Mouse (Mus musculus) embryonic facial prominence, embryonic 14.5 days (tissue): ENCODE measurements around the gene Eaf2. TPM values are rescaled to one million over a fixed set of nuclear protein-coding genes. Genes with fewer than 3 reads are reported as not detected.
A peak's percentile ranks its signal among the peaks of the same experiment; 100 is the strongest.

Experiments
- ATAC-seq: fragments of 200-750 bp; cut with Nextera tagmentation; 2 replicates; pipeline ENCODE4 v1.8.0; 2017; ENCODE audit warnings: low read depth, moderate number of reproducible peaks, moderate TSS enrichment
- DNase-seq: peaks from one replicate; pipeline ENCODE4 v3.0.0-alpha.2; 2015; ENCODE audit warnings: low spot score
- H3K27ac ChIP-seq: fragments of 300-500 bp; sonication (generic); replicated peaks from 2 replicates; pipeline ENCODE4 v1.5.1; 2014; ENCODE audit warnings: low read depth, mild to moderate bottlenecking, low read length, moderate library complexity
- H3K27me3 ChIP-seq: fragments of 300-500 bp; sonication (generic); replicated peaks from 2 replicates; pipeline ENCODE4 v1.6.1; 2014; ENCODE audit warnings: low read length; ENCODE audit not compliant: control insufficient read depth, insufficient read depth
- H3K36me3 ChIP-seq: fragments of 300-500 bp; sonication (generic); 2 replicates; pipeline ENCODE4 v1.6.1; 2014; ENCODE audit warnings: low read length, mixed read lengths; ENCODE audit not compliant: control insufficient read depth, insufficient read depth
- H3K4me1 ChIP-seq: fragments of 300-500 bp; sonication (generic); 2 replicates; pipeline ENCODE4 v1.6.1; 2014; ENCODE audit warnings: antibody characterized with exemption, low read length; ENCODE audit not compliant: control insufficient read depth, insufficient read depth
- H3K4me2 ChIP-seq: fragments of 300-500 bp; sonication (generic); 2 replicates; pipeline ENCODE4 v1.6.1; 2014; ENCODE audit warnings: low read depth, mild to moderate bottlenecking, low read length, moderate library complexity, mixed read lengths
- H3K4me3 ChIP-seq: fragments of 300-500 bp; sonication (generic); 2 replicates; pipeline ENCODE4 v1.5.1; 2014; ENCODE audit warnings: low read depth, mild to moderate bottlenecking, low read length
- H3K9ac ChIP-seq: fragments of 300-500 bp; sonication (generic); 2 replicates; pipeline ENCODE4 v1.6.1; 2014; ENCODE audit warnings: low read depth, mild to moderate bottlenecking, low read length, moderate library complexity, mixed read lengths
- H3K9me3 ChIP-seq: fragments of 300-500 bp; sonication (generic); 2 replicates; pipeline ENCODE4 v1.6.1; 2016; ENCODE audit warnings: low read length; ENCODE audit not compliant: control insufficient read depth
- WGBS: fragments of 180-500 bp; shearing (Covaris S2); extraction: QIAGEN DNeasy Blood & Tissue Kit; methylation state at CpG from one replicate; pipeline ENCODE4 v1.1.7; 2014; 5-methylcytosine and 5-hydroxymethylcytosine counted together
- polyA plus RNA-seq: library from polyadenylated mRNA; unstranded; fragments of >200 nt; fragmentation: Nextera tagmentation; extraction: Ambion mirVana; gene quantifications from 2 replicates; pipeline ENCODE4 v1.2.1, GENCODE M21; 2014

Eaf2 gene
- polyA plus RNA-seq: 3.4 and 3.6 TPM in 2 replicates

DNA sequence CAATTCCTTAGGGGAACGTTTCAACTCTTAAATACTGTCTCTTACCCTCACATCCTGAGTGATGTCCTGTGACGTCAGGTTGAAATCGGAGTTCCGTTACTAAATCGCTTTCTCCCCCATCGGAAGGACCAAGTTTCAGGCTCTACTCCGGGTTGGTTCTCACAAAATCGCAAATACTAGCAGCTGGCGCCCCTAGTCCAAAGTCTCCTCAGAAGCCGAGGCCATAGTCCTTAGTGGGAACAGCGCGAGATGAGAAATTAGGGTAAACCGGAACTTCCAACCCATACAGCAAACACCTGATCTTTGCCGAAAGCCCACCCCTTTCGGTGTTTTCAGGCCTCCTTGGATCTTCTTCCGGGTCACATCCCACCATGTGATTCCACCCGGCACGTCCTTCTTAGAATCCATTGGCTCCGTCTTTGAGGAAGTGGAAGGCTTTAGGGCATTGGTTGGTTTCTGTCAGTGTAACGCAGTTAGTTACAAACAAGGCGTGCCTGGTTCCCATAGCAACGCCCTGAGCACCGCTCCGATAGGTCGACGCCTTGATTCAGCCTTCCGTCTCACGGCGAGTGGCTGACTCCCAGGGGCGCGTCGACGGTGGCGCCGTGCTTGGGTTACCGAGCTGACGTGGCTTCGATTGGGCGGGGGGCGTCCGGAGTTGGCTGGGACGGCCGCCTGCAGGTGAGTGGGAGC, at the start of gene Eaf2, which contains the start of gene Golgb1:
Gene Eaf2, minus strand, starts transcription at position 421 of the 693 bp plus-strand sequence.
Gene Golgb1, plus strand, starts transcription at position 558 of the 693 bp plus-strand sequence.
- peak; percentile 100 for ATAC-seq
- peak; percentile 100 for DNase-seq
- H3K27ac ChIP-seq: peak within 1 kb of the TSS; percentile 90
- H3K4me3 ChIP-seq: peak within 1 kb of the TSS; percentile 83
- no peaks in the 10 kb centered on the region for H3K9me3 ChIP-seq
- H3K27me3 ChIP-seq: no peaks in the 10 kb centered on the region
- H3K36me3 ChIP-seq: peaks cover 28% of the 10 kb centered on the region
- peaks cover 6% of the 10 kb centered on the region; the same call in 1 of the 2 replicates for H3K4me1 ChIP-seq
- peak within 1 kb of the TSS; percentile 71 for H3K4me2 ChIP-seq
- H3K9ac ChIP-seq: peak within 1 kb of the TSS; percentile 90
- under 1% methylated on average over 35 of the region's 43 CpGs for WGBS

GRCm38 (mm10) chr16:36924312-36924711, 49.5 kb upstream of the Eaf2 start:
- H3K9ac ChIP-seq: no peak overlapping the region
- no peaks in the 10 kb centered on the region for H3K27me3 ChIP-seq
- no peak overlapping the region for H3K4me3 ChIP-seq
- peaks cover 81% of the 10 kb centered on the region for H3K36me3 ChIP-seq
- no peak overlapping the region for H3K4me2 ChIP-seq
- H3K27ac ChIP-seq: no peak overlapping the region
- ATAC-seq: no peak
- DNase-seq: no peak
- 94% methylated on average over 8 of the region's 8 CpGs for WGBS
- H3K4me1 ChIP-seq: no peaks in the 10 kb centered on the region
- no peaks in the 10 kb centered on the region for H3K9me3 ChIP-seq

DNA sequence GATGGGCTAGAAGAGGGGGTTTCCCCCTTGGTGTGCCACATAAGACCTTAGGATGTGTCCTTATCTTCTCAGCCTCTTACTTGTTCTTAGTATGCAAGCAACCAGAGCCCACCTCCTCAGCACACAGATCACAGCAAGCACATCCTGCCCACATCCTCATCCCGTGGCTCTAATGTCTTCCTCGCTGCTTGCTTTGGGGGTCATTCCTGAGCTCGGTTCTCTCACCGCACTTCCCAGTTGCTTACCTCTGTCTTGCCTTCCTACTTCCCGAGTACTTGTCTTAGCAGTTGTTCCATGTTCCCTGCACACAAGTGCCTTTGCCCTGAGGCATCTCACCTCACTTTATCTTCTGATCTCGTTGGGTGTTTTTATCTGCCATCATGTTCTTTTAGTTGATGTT, 47.2 kb upstream of the Eaf2 start:
- no peak overlapping the region for H3K9ac ChIP-seq
- no peaks in the 10 kb centered on the region for H3K4me1 ChIP-seq
- no peak for DNase-seq
- H3K9me3 ChIP-seq: no peaks in the 10 kb centered on the region
- no peak overlapping the region for H3K27ac ChIP-seq
- H3K27me3 ChIP-seq: no peaks in the 10 kb centered on the region
- ATAC-seq: no peak
- no peak overlapping the region for H3K4me2 ChIP-seq
- 84% methylated on average over 6 of the region's 6 CpGs for WGBS
- peaks cover 77% of the 10 kb centered on the region for H3K36me3 ChIP-seq
- no peak overlapping the region for H3K4me3 ChIP-seq

DNA sequence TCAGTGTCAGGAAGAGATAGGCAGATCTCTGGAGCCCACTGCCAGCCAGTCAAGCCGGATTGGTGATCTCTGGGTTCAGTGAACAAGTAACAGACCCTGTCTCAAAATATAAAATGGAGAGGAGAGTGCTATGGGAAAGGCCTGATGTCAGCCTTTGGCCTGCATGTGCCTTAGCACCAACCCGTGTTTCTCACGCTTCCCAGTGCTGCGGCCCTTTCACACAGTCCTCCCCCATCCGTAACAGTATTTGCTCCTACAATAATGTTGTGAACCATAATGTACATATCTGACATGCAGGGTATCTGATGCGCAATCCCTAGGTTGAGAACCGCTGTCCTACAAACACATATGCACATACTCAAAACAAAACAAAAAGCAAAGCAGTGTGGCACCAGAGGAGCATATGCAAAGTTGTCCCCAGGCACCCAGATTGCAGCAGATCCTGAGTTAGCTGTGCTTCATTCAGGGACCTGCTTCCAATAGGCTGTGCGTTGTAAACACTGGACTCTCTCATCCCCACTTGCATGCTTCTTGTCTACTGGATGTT, 46.3 kb upstream of the Eaf2 start:
- DNase-seq: no peak
- no peaks in the 10 kb centered on the region for H3K9me3 ChIP-seq
- no peak overlapping the region for H3K4me2 ChIP-seq
- no peak overlapping the region for H3K27ac ChIP-seq
- H3K36me3 ChIP-seq: peaks cover 77% of the 10 kb centered on the region
- H3K27me3 ChIP-seq: no peaks in the 10 kb centered on the region
- no peak for ATAC-seq
- H3K4me3 ChIP-seq: no peak overlapping the region
- WGBS: 91% methylated on average over 8 of the region's 8 CpGs
- H3K4me1 ChIP-seq: no peaks in the 10 kb centered on the region
- H3K9ac ChIP-seq: no peak overlapping the region

DNA sequence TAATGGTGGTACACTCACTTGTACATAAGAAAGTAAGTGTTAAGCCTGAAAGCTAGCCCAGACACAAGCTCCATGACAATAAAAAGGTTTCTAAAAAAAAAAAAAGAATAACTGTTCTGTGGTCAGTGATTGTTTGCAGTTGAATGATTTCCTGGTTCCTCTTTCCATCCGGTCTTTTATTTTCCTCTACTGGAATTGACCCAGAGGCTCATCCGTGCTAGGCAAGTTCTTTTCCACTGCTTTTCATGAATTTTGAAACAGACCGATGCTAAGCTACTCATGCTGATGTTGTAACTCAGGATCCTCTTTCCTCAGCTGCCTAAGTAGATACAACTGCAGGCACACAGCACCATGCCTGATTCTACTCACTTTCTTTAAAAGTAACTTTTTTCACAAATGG, 45.6 kb upstream of the Eaf2 start:
- Histone ChIP-seq H3K4me1 (no peaks in the 10 kb centered on the region), H3K36me3 (peaks cover 77% of the 10 kb centered on the region), H3K27ac (no peak overlapping the region), H3K9ac (no peak overlapping the region), H3K27me3 (no peaks in the 10 kb centered on the region), H3K4me2 (no peak overlapping the region), H3K4me3 (no peak overlapping the region), H3K9me3 (no peaks in the 10 kb centered on the region)
- ATAC-seq (no peak), DNase-seq (no peak)
- WGBS: 82% methylated on average over 3 of the region's 3 CpGs

GRCm38 (mm10) chr16:36918505-36918904, 43.7 kb upstream of the Eaf2 start:
- Histone ChIP-seq H3K9me3 (no peaks in the 10 kb centered on the region), H3K4me1 (no peaks in the 10 kb centered on the region), H3K27ac (no peak overlapping the region), H3K4me2 (no peak overlapping the region), H3K4me3 (no peak overlapping the region), H3K9ac (no peak overlapping the region), H3K27me3 (no peaks in the 10 kb centered on the region), H3K36me3 (peaks cover 85% of the 10 kb centered on the region)
- DNase-seq (no peak), ATAC-seq (no peak)
- 97% methylated on average over 10 of the region's 10 CpGs for WGBS

GRCm38 (mm10) chr16:36914195-36914594, 39.4 kb upstream of the Eaf2 start:
- DNase-seq (peak; percentile 16), ATAC-seq (no peak; the same call in 1 of the 2 replicates)
- no peaks in the 10 kb centered on the region for H3K9me3 ChIP-seq
- no peaks in the 10 kb centered on the region for H3K4me1 ChIP-seq
- H3K9ac ChIP-seq: no peak overlapping the region
- no peak overlapping the region for H3K4me2 ChIP-seq
- H3K27ac ChIP-seq: no peak overlapping the region
- WGBS: 76% methylated on average over 5 of the region's 5 CpGs
- no peaks in the 10 kb centered on the region for H3K27me3 ChIP-seq
- no peak overlapping the region for H3K4me3 ChIP-seq
- peaks cover 82% of the 10 kb centered on the region for H3K36me3 ChIP-seq

GRCm38 (mm10) chr16:36912311-36912710, 37.5 kb upstream of the Eaf2 start:
- Histone ChIP-seq H3K4me2 (no peak overlapping the region), H3K27ac (no peak overlapping the region), H3K9ac (no peak overlapping the region), H3K9me3 (no peaks in the 10 kb centered on the region), H3K4me3 (no peak overlapping the region), H3K27me3 (no peaks in the 10 kb centered on the region), H3K4me1 (no peaks in the 10 kb centered on the region), H3K36me3 (peaks cover 81% of the 10 kb centered on the region)
- DNase-seq (no peak), ATAC-seq (no peak)
- WGBS: 89% methylated on average over 13 of the region's 13 CpGs

- Histone ChIP-seq H3K4me1 (no peaks in the 10 kb centered on the region), H3K9me3 (no peaks in the 10 kb centered on the region), H3K4me3 (no peak overlapping the region), H3K27ac (no peak overlapping the region), H3K4me2 (no peak overlapping the region), H3K27me3 (no peaks in the 10 kb centered on the region), H3K36me3 (peaks cover 81% of the 10 kb centered on the region), H3K9ac (no peak overlapping the region)
- ATAC-seq (no peak), DNase-seq (no peak)
- 88% methylated on average over 10 of the region's 10 CpGs for WGBS
These were observed 37.1 kb upstream of the Eaf2 start for GRCm38 (mm10) chr16:36911909-36912308.
